Mouse (Mus musculus): Measurements from ENCODE around the gene Prmt9.

DNA sequence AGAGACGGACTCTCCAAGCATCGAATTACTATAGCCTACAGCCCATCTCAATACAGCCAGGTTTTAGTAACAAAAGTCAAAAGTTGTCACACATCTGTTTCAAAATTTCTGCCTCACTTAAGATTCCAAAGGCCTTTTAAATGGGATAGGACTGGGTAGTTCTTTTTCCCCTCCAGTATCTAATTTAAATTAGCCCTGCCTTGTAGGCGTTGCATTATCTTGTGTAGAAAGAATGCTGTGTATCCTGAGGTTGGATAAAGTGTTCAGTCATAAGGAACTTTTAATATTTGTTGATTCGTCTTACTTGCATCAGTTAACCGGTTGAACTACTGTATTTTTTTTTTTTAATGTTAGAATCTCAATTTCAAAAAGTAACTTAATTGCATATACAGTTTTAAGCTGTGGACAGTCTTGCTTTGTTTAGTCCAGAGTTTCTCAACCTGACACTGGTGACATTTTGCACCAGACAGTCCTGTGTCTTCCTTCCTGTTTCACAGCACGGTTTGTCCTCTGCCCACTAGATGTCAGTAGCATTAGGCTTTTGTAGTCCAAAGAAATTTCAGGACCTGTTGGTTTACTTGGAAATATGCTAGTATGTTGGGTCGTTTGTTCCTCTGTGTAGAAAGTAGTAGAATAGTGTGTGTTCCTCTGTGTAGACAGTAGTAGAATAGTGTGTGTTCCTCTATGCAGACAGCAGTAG lies 834 bp downstream of the Prmt9 start:
- TF ChIP-seq RAD21 (IDR thresholded peaks at IDR 0.05; ENCODE audit: low read depth, low read length) (peak; percentile 47), CTCF (conservative IDR thresholded peaks at IDR 0.05 in 1 of 2, IDR thresholded peaks at IDR 0.05 in 1 of 2; ENCODE audit: low read depth in 2 of 2, low read length in 2 of 2) (peak; percentile 28 to 74; a peak in 3 of 4 replicates)
